Comparison of ENCODE assay signal across 21 mouse cellular contexts in genomic region chr10:44027226-44027625, GRCm38 (mm10).
"Had no signal": no experiment of that assay in that cellular context is flagged by ENCODE, and none has a peak within 500 bp of the region (broad histone marks: within the 10 kb centered on the region; RNA-seq: fewer than 3 reads in every experiment).

No protein-coding gene starts in this region.

- H3K27ac ChIP-seq: lung, embryonic 15.5 days; midbrain, embryonic 10.5 days; midbrain, embryonic 12.5 days; neural tube, embryonic 13.5 days; neural tube, embryonic 15.5 days; stomach, embryonic 15.5 days; stomach, postnatal 0 days had no signal

- DNase-seq: lung, adult 18-20 months; lung, postnatal 4 days; midbrain, embryonic 14.5 days; retina, postnatal 1 day; right cerebral cortex, adult 18-20 months; right cerebral cortex, postnatal 25 days; right cerebral cortex, postnatal 4 days; spleen, adult 18-20 months; thymus, adult 2 months; thymus, postnatal 25 days; thymus, postnatal 4 days had no signal

- H3K36me3 ChIP-seq: lung, embryonic 15.5 days; midbrain, embryonic 10.5 days; midbrain, embryonic 12.5 days; neural tube, embryonic 13.5 days; neural tube, embryonic 15.5 days; stomach, embryonic 15.5 days had no signal

- H3K4me3 ChIP-seq: lung, embryonic 15.5 days; midbrain, embryonic 10.5 days; midbrain, embryonic 12.5 days; myocyte; neural tube, embryonic 13.5 days; neural tube, embryonic 15.5 days; stomach, embryonic 15.5 days had no signal

- H3K9me3 ChIP-seq: lung, embryonic 15.5 days; midbrain, embryonic 10.5 days; midbrain, embryonic 12.5 days; neural tube, embryonic 13.5 days; neural tube, embryonic 15.5 days; stomach, embryonic 15.5 days had no signal

- H3K27me3 ChIP-seq: lung, embryonic 15.5 days; midbrain, embryonic 12.5 days; neural tube, embryonic 13.5 days; neural tube, embryonic 15.5 days; stomach, embryonic 15.5 days had no signal

- H3K9ac ChIP-seq: lung, embryonic 15.5 days; midbrain, embryonic 12.5 days; neural tube, embryonic 13.5 days; neural tube, embryonic 15.5 days; stomach, embryonic 15.5 days had no signal

- H3K4me1 ChIP-seq: lung, embryonic 15.5 days; midbrain, embryonic 10.5 days; midbrain, embryonic 12.5 days; neural tube, embryonic 13.5 days; neural tube, embryonic 15.5 days; stomach, embryonic 15.5 days had no signal

- H3K4me2 ChIP-seq: lung, embryonic 15.5 days; midbrain, embryonic 12.5 days; neural tube, embryonic 13.5 days; neural tube, embryonic 15.5 days; stomach, embryonic 15.5 days had no signal

- ATAC-seq: lung, postnatal 0 days; midbrain, embryonic 16.5 days had no signal
